Mouse (Mus musculus) hindbrain, embryonic 14.5 days (tissue): ENCODE data around the gene Aqr. TPM values are rescaled to one million over a fixed set of nuclear protein-coding genes. Genes with fewer than 3 reads are reported as not detected.

ENCODE experiments used
- ATAC-seq: fragments of 200-750 bp; cut with Nextera tagmentation; 2 replicates; pipeline ENCODE4 v1.8.0; 2017; ENCODE audit warnings: moderate number of reproducible peaks, mild to moderate bottlenecking, moderate TSS enrichment, moderate library complexity; ENCODE audit not compliant: low FRiP score
- DNase-seq: peaks from one replicate; pipeline ENCODE4 v3.0.0-alpha.2; 2015; ENCODE audit warnings: low spot score
- H3K27ac ChIP-seq: fragments of 300-500 bp; sonication (generic); 2 replicates; pipeline ENCODE4 v1.5.1; 2014; ENCODE audit warnings: mild to moderate bottlenecking, moderate library complexity
- H3K27me3 ChIP-seq: fragments of 300-500 bp; sonication (generic); 2 replicates; pipeline ENCODE4 v1.6.1; 2014; ENCODE audit warnings: mild to moderate bottlenecking, low read length, mixed read lengths; ENCODE audit not compliant: control insufficient read depth, insufficient read depth
- H3K36me3 ChIP-seq: fragments of 300-500 bp; sonication (generic); replicated peaks from 2 replicates; pipeline ENCODE4 v1.6.1; 2014; ENCODE audit not compliant: control insufficient read depth, insufficient read depth
- H3K4me1 ChIP-seq: fragments of 300-500 bp; sonication (generic); replicated peaks from 2 replicates; pipeline ENCODE4 v1.6.1; 2014; ENCODE audit warnings: antibody characterized with exemption, low read length, mixed read lengths; ENCODE audit not compliant: control insufficient read depth, insufficient read depth
- H3K4me2 ChIP-seq: fragments of 300-500 bp; sonication (generic); replicated peaks from 2 replicates; pipeline ENCODE4 v1.6.1; 2014; ENCODE audit warnings: mild to moderate bottlenecking, moderate library complexity
- H3K4me3 ChIP-seq: fragments of 300-500 bp; sonication (generic); replicated peaks from 2 replicates; pipeline ENCODE4 v1.5.1; 2014; ENCODE audit warnings: mild to moderate bottlenecking, low read length
- H3K9ac ChIP-seq: fragments of 300-500 bp; sonication (generic); 2 replicates; pipeline ENCODE4 v1.6.1; 2014
- H3K9me3 ChIP-seq: fragments of 300-500 bp; sonication (generic); 2 replicates; pipeline ENCODE4 v1.6.1; 2016; ENCODE audit warnings: low read length; ENCODE audit not compliant: control insufficient read depth
- WGBS: fragments of 180-500 bp; shearing (Covaris S2); extraction: QIAGEN DNeasy Blood & Tissue Kit; methylation state at CpG from one replicate; pipeline ENCODE4 v1.1.7; 2014; 5-methylcytosine and 5-hydroxymethylcytosine counted together
- polyA plus RNA-seq: library from polyadenylated mRNA; unstranded; fragments of >200 nt; fragmentation: Nextera tagmentation; extraction: Ambion mirVana; gene quantifications from 2 replicates; pipeline ENCODE4 v1.2.1, GENCODE M21; 2014

The Aqr gene
- polyA plus RNA-seq, 1 experiment from 2014 or later = 42.9 TPM

- no peaks in the 10 kb centered on the region for H3K9me3 ChIP-seq
- no peak overlapping the region for H3K4me3 ChIP-seq
- H3K27me3 ChIP-seq = no peaks in the 10 kb centered on the region
- 49% methylated on average over 4 of the region's 4 CpGs for WGBS
- no peak for ATAC-seq
- H3K36me3 ChIP-seq = no peaks in the 10 kb centered on the region
- H3K4me1 ChIP-seq = peaks cover 12% of the 10 kb centered on the region
- no peak for DNase-seq
- H3K27ac ChIP-seq = no peak overlapping the region
- H3K9ac ChIP-seq = no peak overlapping the region
- no peak overlapping the region for H3K4me2 ChIP-seq
These were observed 8.8 kb downstream of the Aqr start for GRCm38 (mm10) chr2:114177802-114178733.

- Histone ChIP-seq H3K4me1 (peaks cover 12% of the 10 kb centered on the region), H3K4me2 (peak overlapping the region; percentile 83), H3K27ac (no peak overlapping the region), H3K9ac (peak overlapping the region; percentile 77), H3K36me3 (peaks cover 15% of the 10 kb centered on the region; the same call in 1 of the 2 replicates), H3K27me3 (no peaks in the 10 kb centered on the region), H3K4me3 (peak overlapping the region; percentile 77), H3K9me3 (no peaks in the 10 kb centered on the region)
- WGBS = under 1% methylated on average over 44 of the region's 44 CpGs
- peak; percentile 88 for DNase-seq
- peak; percentile 95 for ATAC-seq
These were observed 12.0 kb downstream of the Aqr start for GRCm38 (mm10) chr2:114174651-114175484.

- Histone ChIP-seq H3K4me3 (no peak overlapping the region), H3K4me2 (no peak overlapping the region), H3K36me3 (peaks cover 24% of the 10 kb centered on the region), H3K4me1 (peaks cover 12% of the 10 kb centered on the region), H3K9ac (no peak overlapping the region), H3K9me3 (no peaks in the 10 kb centered on the region), H3K27ac (no peak overlapping the region), H3K27me3 (no peaks in the 10 kb centered on the region)
- no peak for DNase-seq
- no peak for ATAC-seq
These were observed 13.6 kb downstream of the Aqr start for GRCm38 (mm10) chr2:114173248-114173647.

DNA sequence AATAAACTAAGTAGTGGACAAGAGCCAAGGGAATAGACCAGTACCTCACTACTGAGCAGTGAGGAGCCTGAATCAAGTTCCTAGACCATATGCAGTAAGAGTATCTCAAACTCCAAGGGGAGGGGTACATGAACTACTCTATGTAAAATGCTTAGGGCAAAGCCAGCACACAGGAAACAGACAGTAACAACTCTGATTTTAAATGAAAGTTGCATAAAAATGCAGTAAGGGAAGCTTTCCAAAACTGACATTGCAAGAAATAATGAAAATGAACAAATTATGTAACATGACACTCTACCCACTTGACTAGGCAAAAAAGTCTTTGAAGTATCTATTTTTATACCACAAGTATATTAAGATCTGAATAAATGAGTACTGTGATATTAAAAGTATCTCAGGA, 19.0 kb downstream of the Aqr start:
- Histone ChIP-seq H3K27me3 (no peaks in the 10 kb centered on the region), H3K4me2 (no peak overlapping the region), H3K36me3 (peaks cover 64% of the 10 kb centered on the region), H3K27ac (no peak overlapping the region), H3K4me3 (no peak overlapping the region), H3K4me1 (no peaks in the 10 kb centered on the region), H3K9ac (no peak overlapping the region), H3K9me3 (no peaks in the 10 kb centered on the region)
- ATAC-seq (no peak), DNase-seq (no peak)

- no peaks in the 10 kb centered on the region for H3K9me3 ChIP-seq
- no peak for ATAC-seq
- H3K4me3 ChIP-seq = no peak overlapping the region
- H3K27me3 ChIP-seq = no peaks in the 10 kb centered on the region
- H3K4me1 ChIP-seq = no peaks in the 10 kb centered on the region
- no peak overlapping the region for H3K9ac ChIP-seq
- no peak overlapping the region for H3K27ac ChIP-seq
- 93% methylated on average over 1 of the region's 1 CpGs for WGBS
- H3K36me3 ChIP-seq = peaks cover 81% of the 10 kb centered on the region
- no peak overlapping the region for H3K4me2 ChIP-seq
- DNase-seq = no peak
These were observed 24.8 kb downstream of the Aqr start for GRCm38 (mm10) chr2:114161978-114162377.

DNA sequence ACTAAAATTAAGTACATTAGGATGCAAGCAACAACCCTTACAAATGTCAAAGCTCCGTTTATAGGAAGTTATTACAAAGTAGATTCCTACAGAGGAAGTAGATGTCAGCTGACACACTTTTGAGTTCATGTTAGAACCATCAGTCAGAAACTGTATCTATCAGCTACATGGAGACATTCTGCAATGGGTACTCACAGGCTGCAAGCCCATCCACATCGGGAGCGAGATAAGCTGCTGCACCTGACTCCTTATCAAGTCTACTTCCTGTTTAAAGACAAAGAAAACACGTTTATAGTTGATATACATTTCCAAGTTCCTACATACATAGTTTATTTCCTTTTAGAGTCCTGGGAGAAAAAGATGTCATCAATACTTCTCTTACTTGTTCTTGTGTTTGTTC, 29.5 kb downstream of the Aqr start:
- no peak overlapping the region for H3K4me3 ChIP-seq
- H3K4me2 ChIP-seq = no peak overlapping the region
- ATAC-seq (no peak), DNase-seq (no peak)
- no peak overlapping the region for H3K9ac ChIP-seq
- no peaks in the 10 kb centered on the region for H3K9me3 ChIP-seq
- WGBS = 93% methylated on average over 4 of the region's 4 CpGs
- H3K27me3 ChIP-seq = no peaks in the 10 kb centered on the region
- H3K36me3 ChIP-seq = peaks cover 88% of the 10 kb centered on the region
- H3K4me1 ChIP-seq = no peaks in the 10 kb centered on the region
- H3K27ac ChIP-seq = no peak overlapping the region

GRCm38 (mm10) chr2:114156639-114157038, 30.2 kb downstream of the Aqr start:
- H3K9me3 ChIP-seq = no peaks in the 10 kb centered on the region
- no peaks in the 10 kb centered on the region for H3K27me3 ChIP-seq
- H3K27ac ChIP-seq = no peak overlapping the region
- H3K36me3 ChIP-seq = peaks cover 91% of the 10 kb centered on the region
- no peak overlapping the region for H3K4me3 ChIP-seq
- H3K4me2 ChIP-seq = no peak overlapping the region
- ATAC-seq (no peak), DNase-seq (no peak)
- H3K9ac ChIP-seq = no peak overlapping the region
- 100% methylated on average over 1 of the region's 1 CpGs for WGBS
- H3K4me1 ChIP-seq = no peaks in the 10 kb centered on the region

GRCm38 (mm10) chr2:114153247-114153646, 33.6 kb downstream of the Aqr start:
- no peak overlapping the region for H3K9ac ChIP-seq
- H3K9me3 ChIP-seq = no peaks in the 10 kb centered on the region
- no peak overlapping the region for H3K4me2 ChIP-seq
- H3K4me1 ChIP-seq = no peaks in the 10 kb centered on the region
- H3K27ac ChIP-seq = no peak overlapping the region
- H3K27me3 ChIP-seq = no peaks in the 10 kb centered on the region
- no peak overlapping the region for H3K4me3 ChIP-seq
- ATAC-seq (no peak), DNase-seq (no peak)
- H3K36me3 ChIP-seq = peaks cover 91% of the 10 kb centered on the region
- WGBS = 92% methylated on average over 6 of the region's 6 CpGs

DNA sequence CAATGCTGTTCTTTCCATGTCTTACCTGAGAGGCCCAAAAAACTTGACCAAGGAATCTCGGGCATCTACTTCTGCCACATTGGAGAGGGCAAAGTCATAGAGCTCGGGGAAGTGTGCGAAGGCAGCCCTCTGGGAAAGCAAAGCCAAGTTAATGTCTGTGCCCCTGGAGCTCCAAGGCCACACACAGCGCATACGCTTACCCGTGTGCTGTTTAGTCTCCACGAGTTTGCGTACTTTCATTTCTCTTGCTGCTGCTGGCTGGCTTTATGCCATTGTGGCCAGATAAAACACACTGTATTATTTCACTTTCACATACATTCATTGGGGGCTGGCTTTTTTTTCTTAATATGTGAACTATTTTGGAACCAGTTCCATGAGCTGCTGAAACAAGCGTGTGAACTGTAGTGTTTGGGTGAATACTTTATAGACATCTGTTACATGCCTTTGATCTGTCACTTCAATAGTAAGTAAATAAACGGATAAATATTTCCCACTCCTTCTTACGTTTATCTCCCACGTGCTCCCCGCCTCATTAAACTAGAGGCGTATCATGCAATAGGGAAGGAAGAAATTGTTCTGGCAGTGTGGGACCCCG, 39.9 kb downstream of the Aqr start:
- DNase-seq (no peak), ATAC-seq (no peak)
- H3K4me2 ChIP-seq = no peak overlapping the region
- peaks cover 89% of the 10 kb centered on the region for H3K36me3 ChIP-seq
- no peak overlapping the region for H3K27ac ChIP-seq
- no peak overlapping the region for H3K9ac ChIP-seq
- no peaks in the 10 kb centered on the region for H3K4me1 ChIP-seq
- WGBS = 93% methylated on average over 15 of the region's 15 CpGs
- no peak overlapping the region for H3K4me3 ChIP-seq
- H3K27me3 ChIP-seq = no peaks in the 10 kb centered on the region
- no peaks in the 10 kb centered on the region for H3K9me3 ChIP-seq
